Comparison of ENCODE assay signal across 10 mouse cellular contexts in the genomic region with DNA sequence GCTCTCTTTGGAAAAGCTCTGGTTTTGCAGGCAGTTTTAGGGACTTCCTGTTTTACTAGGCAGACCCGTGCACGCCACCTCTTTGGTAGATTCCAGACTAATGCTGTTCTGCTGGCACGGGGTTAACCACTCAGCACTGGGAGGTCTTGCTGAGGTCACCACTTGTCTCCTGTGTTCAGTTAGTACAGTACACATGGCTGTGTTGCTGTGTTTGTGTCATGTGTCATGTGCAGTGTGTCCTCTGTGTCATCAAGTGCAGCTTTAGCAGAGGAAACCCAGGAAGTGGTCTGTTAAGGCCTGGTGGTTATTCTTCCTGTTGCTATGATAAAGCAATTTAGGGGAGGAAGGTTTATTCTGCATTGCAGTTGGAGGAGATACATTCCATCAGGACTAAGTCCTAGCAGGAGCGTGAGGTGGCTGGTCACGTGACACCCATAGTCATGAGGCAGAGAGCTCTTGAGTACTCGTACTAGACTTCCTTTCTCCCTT. TPM values are rescaled to one million over a fixed set of nuclear protein-coding genes. Genes with fewer than 3 reads are reported as not detected.
A peak's percentile ranks its signal among the peaks of the same experiment; 100 is the strongest.
DNase-seq lines count a peak whose midpoint lies in the region; ATAC-seq and TF ChIP-seq lines count a peak whose summit lies in the region.
"Had no signal": no experiment of that assay in that cellular context is flagged by ENCODE, and none has a peak within 500 bp of the region (broad histone marks: within the 10 kb centered on the region; RNA-seq: fewer than 3 reads in every experiment).

No protein-coding gene starts in this region.

- no peak for TF ChIP-seq POLR2A in thymus, adult 2 months (IDR thresholded peaks at IDR 0.05; ENCODE audit: control insufficient read depth, extremely low read depth, insufficient read depth, low read length, poor library complexity)

- H3K4me3 ChIP-seq in intestine, embryonic 16.5 days (ENCODE audit: low read length), result no peak overlapping the region
- H3K4me3 ChIP-seq in intestine, embryonic 15.5 days (replicated peaks), result no peak overlapping the region
- H3K4me3 ChIP-seq in lung, postnatal 0 days (ENCODE audit: low read depth, low read length), result no peak overlapping the region
- H3K4me3 ChIP-seq in thymus, adult 2 months (ENCODE audit: control insufficient read depth, insufficient read depth, low read length), result no peak overlapping the region
- H3K4me3 ChIP-seq in midbrain, embryonic 16.5 days (ENCODE audit: low read depth, low read length), result no peak overlapping the region
- H3K4me3 ChIP-seq: embryonic facial prominence, embryonic 15.5 days had no signal

- peak; percentile 75 for DNase-seq in lung, postnatal 0 days (ENCODE audit: low spot score)
- DNase-seq in thymus, adult 2 months, result peak; percentile 33
- DNase-seq in urinary bladder, adult 18-20 months (ENCODE audit: low spot score in 2 of 2), result no peak
- DNase-seq in spleen, postnatal 4 days (ENCODE audit: low spot score in 2 of 2), result no peak
- DNase-seq: right cerebral cortex, postnatal 4 days had no signal

- no peak for ATAC-seq in intestine, embryonic 16.5 days
- ATAC-seq in intestine, embryonic 15.5 days, result no peak
- ATAC-seq in common myeloid progenitor, adult 5-6 weeks (replicated peaks; ENCODE audit: low read depth, poor library complexity, severe bottlenecking), result peak; percentile 90
- peak; percentile 87 for ATAC-seq in lung, postnatal 0 days
- ATAC-seq in midbrain, embryonic 16.5 days, result no peak

- 62% methylated on average over 6 of the region's 6 CpGs for WGBS in intestine, embryonic 16.5 days
- 52% methylated on average over 6 of the region's 6 CpGs for WGBS in intestine, embryonic 15.5 days
- 32% methylated on average over 6 of the region's 6 CpGs for WGBS in lung, postnatal 0 days
- 10% methylated on average over 6 of the region's 6 CpGs for WGBS in thymus, adult 2 months
- WGBS in midbrain, embryonic 16.5 days, result 82% methylated on average over 6 of the region's 6 CpGs

- H3K9ac ChIP-seq in intestine, embryonic 16.5 days (ENCODE audit: low read depth, low read length), result no peak overlapping the region
- no peak overlapping the region for H3K9ac ChIP-seq in intestine, embryonic 15.5 days
- H3K9ac ChIP-seq in lung, postnatal 0 days (replicated peaks; ENCODE audit: low read depth), result no peak overlapping the region
- no peak overlapping the region for H3K9ac ChIP-seq in midbrain, embryonic 16.5 days (ENCODE audit: low read depth, low read length)
- H3K9ac ChIP-seq: embryonic facial prominence, embryonic 15.5 days had no signal

- TF ChIP-seq EP300 in lung, postnatal 0 days (IDR thresholded peaks at IDR 0.05), result no peak

- H3K4me1 ChIP-seq in intestine, embryonic 16.5 days (ENCODE audit: control insufficient read depth, insufficient read depth, low read length), result peaks cover 3% of the 10 kb centered on the region; the same call in 1 of the 2 replicates
- 0 out of 2 replicates have a peak, but pooled peaks cover 2% of the 10 kb centered on the region for H3K4me1 ChIP-seq in intestine, embryonic 15.5 days (replicated peaks)
- H3K4me1 ChIP-seq in lung, postnatal 0 days (ENCODE audit: insufficient read depth, low read depth, low read length), result no peaks in the 10 kb centered on the region
- H3K4me1 ChIP-seq in thymus, adult 2 months (replicated peaks; ENCODE audit: control insufficient read depth, insufficient read depth, low read length), result peaks cover 27% of the 10 kb centered on the region
- H3K4me1 ChIP-seq in midbrain, embryonic 16.5 days (ENCODE audit: control insufficient read depth, insufficient read depth, low read length), result no peaks in the 10 kb centered on the region
- H3K4me1 ChIP-seq: embryonic facial prominence, embryonic 15.5 days had no signal

- H3K27me3 ChIP-seq in intestine, embryonic 16.5 days (replicated peaks; ENCODE audit: control insufficient read depth, insufficient read depth, low read length), result no peaks in the 10 kb centered on the region
- H3K27me3 ChIP-seq in intestine, embryonic 15.5 days (replicated peaks), result no peaks in the 10 kb centered on the region
- H3K27me3 ChIP-seq in lung, postnatal 0 days (replicated peaks; ENCODE audit: insufficient read depth, low read length), result no peaks in the 10 kb centered on the region
- no peaks in the 10 kb centered on the region for H3K27me3 ChIP-seq in thymus, adult 2 months (ENCODE audit: control insufficient read depth, insufficient read depth, low read length)
- no peaks in the 10 kb centered on the region for H3K27me3 ChIP-seq in midbrain, embryonic 16.5 days (ENCODE audit: control insufficient read depth, insufficient read depth, low read depth, low read length)
- H3K27me3 ChIP-seq: embryonic facial prominence, embryonic 15.5 days had no signal

- no peak overlapping the region for H3K4me2 ChIP-seq in intestine, embryonic 16.5 days (ENCODE audit: low read depth, low read length)
- H3K4me2 ChIP-seq in intestine, embryonic 15.5 days (replicated peaks), result no peak overlapping the region
- H3K4me2 ChIP-seq in lung, postnatal 0 days (replicated peaks; ENCODE audit: low read depth, low read length), result no peak overlapping the region
- H3K4me2 ChIP-seq in midbrain, embryonic 16.5 days (ENCODE audit: low read length), result no peak overlapping the region
- H3K4me2 ChIP-seq: embryonic facial prominence, embryonic 15.5 days had no signal

- TF ChIP-seq CTCF in lung, postnatal 0 days (IDR thresholded peaks at IDR 0.05), result no peak
- TF ChIP-seq CTCF in thymus, adult 2 months (IDR thresholded peaks at IDR 0.05; ENCODE audit: borderline replicate concordance, control insufficient read depth, extremely low read depth, insufficient read depth, low read length, poor library complexity), result no peak

- no peaks in the 10 kb centered on the region for H3K9me3 ChIP-seq in intestine, embryonic 16.5 days (ENCODE audit: control insufficient read depth, low read length)
- no peaks in the 10 kb centered on the region for H3K9me3 ChIP-seq in intestine, embryonic 15.5 days
- no peaks in the 10 kb centered on the region for H3K9me3 ChIP-seq in lung, postnatal 0 days (ENCODE audit: low read length)
- no peaks in the 10 kb centered on the region for H3K9me3 ChIP-seq in midbrain, embryonic 16.5 days (replicated peaks; ENCODE audit: control insufficient read depth, low read length, poor library complexity, severe bottlenecking)
- H3K9me3 ChIP-seq: embryonic facial prominence, embryonic 15.5 days had no signal

- peak overlapping the region; percentile 39 for H3K27ac ChIP-seq in intestine, embryonic 16.5 days (ENCODE audit: low read length)
- no peak overlapping the region for H3K27ac ChIP-seq in intestine, embryonic 15.5 days
- peak overlapping the region; percentile 32; the same call in 1 of the 2 replicates for H3K27ac ChIP-seq in lung, postnatal 0 days (ENCODE audit: low read length)
- H3K27ac ChIP-seq in thymus, adult 2 months (ENCODE audit: control insufficient read depth, insufficient read depth, low read length), result peak overlapping the region; percentile 35
- no peak overlapping the region for H3K27ac ChIP-seq in midbrain, embryonic 16.5 days (ENCODE audit: low read length)
- H3K27ac ChIP-seq: embryonic facial prominence, embryonic 15.5 days had no signal

- no peaks in the 10 kb centered on the region for H3K36me3 ChIP-seq in intestine, embryonic 16.5 days (ENCODE audit: control insufficient read depth, insufficient read depth, low read length)
- H3K36me3 ChIP-seq in intestine, embryonic 15.5 days, result 0 out of 2 replicates have a peak, but pooled peaks cover 2% of the 10 kb centered on the region
- no peaks in the 10 kb centered on the region for H3K36me3 ChIP-seq in lung, postnatal 0 days (ENCODE audit: insufficient read depth, low read length)
- no peaks in the 10 kb centered on the region for H3K36me3 ChIP-seq in thymus, adult 2 months (ENCODE audit: control insufficient read depth, insufficient read depth, low read length)
- H3K36me3 ChIP-seq in midbrain, embryonic 16.5 days (ENCODE audit: control insufficient read depth, insufficient read depth, low read length), result peaks cover 3% of the 10 kb centered on the region

RNA-seq across cellular contexts. Expression of a gene that starts 10.4 kb away (rescaled TPM):
- 10.7 and 11.4 TPM in 2 replicates for polyA plus RNA-seq in intestine, embryonic 16.5 days (2015; fragmentation: Nextera tagmentation; extraction: Ambion mirVana)
- 10.3 and 11.4 TPM in 2 replicates for polyA plus RNA-seq in intestine, embryonic 15.5 days (2015; fragmentation: Nextera tagmentation; extraction: Ambion mirVana)
- total RNA-seq in common myeloid progenitor, adult 5-6 weeks (2017), result 10.8 and 11.8 TPM in 2 replicates
- polyA plus RNA-seq in lung, postnatal 0 days (2015; fragmentation: Nextera tagmentation; extraction: Ambion mirVana), result 4.7 and 5.5 TPM in 2 replicates
- 44.6 and 45.4 TPM in 2 replicates for polyA plus RNA-seq in thymus, adult 2 months (2012; rRNA removed)
- polyA plus RNA-seq in midbrain, embryonic 16.5 days (2015; fragmentation: Nextera tagmentation; extraction: Ambion mirVana), result 50.3 and 57.1 TPM in 2 replicates

RNA-seq across cellular contexts. Expression of a gene that starts 26.4 kb away (rescaled TPM):
- 53.5 and 67.5 TPM in 2 replicates for polyA plus RNA-seq in intestine, embryonic 16.5 days (2015; fragmentation: Nextera tagmentation; extraction: Ambion mirVana)
- 46.8 and 48.0 TPM in 2 replicates for polyA plus RNA-seq in intestine, embryonic 15.5 days (2015; fragmentation: Nextera tagmentation; extraction: Ambion mirVana)
- 4.9 and 11.2 TPM in 2 replicates for total RNA-seq in common myeloid progenitor, adult 5-6 weeks (2017)
- 6.8 and 7.1 TPM in 2 replicates for polyA plus RNA-seq in lung, postnatal 0 days (2015; fragmentation: Nextera tagmentation; extraction: Ambion mirVana)
- polyA plus RNA-seq in thymus, adult 2 months (2012; rRNA removed), result 29.3 and 34.4 TPM in 2 replicates
- polyA plus RNA-seq in midbrain, embryonic 16.5 days (2015; fragmentation: Nextera tagmentation; extraction: Ambion mirVana), result 5.2 and 5.4 TPM in 2 replicates

RNA-seq across cellular contexts. Expression of a gene that starts 26.5 kb away (rescaled TPM):
- 13.3 and 13.5 TPM in 2 replicates for polyA plus RNA-seq in intestine, embryonic 16.5 days (2015; fragmentation: Nextera tagmentation; extraction: Ambion mirVana)
- polyA plus RNA-seq in intestine, embryonic 15.5 days (2015; fragmentation: Nextera tagmentation; extraction: Ambion mirVana), result 11.7 and 12.1 TPM in 2 replicates
- 21.7 and 23.2 TPM in 2 replicates for total RNA-seq in common myeloid progenitor, adult 5-6 weeks (2017)
- polyA plus RNA-seq in lung, postnatal 0 days (2015; fragmentation: Nextera tagmentation; extraction: Ambion mirVana), result 2.8 and 3.1 TPM in 2 replicates
- polyA plus RNA-seq in thymus, adult 2 months (2012; rRNA removed), result 30.2 and 30.8 TPM in 2 replicates
- polyA plus RNA-seq in midbrain, embryonic 16.5 days (2015; fragmentation: Nextera tagmentation; extraction: Ambion mirVana), result 5.2 and 6.4 TPM in 2 replicates

RNA-seq across cellular contexts. Expression of a gene that starts 53.7 kb away (rescaled TPM):
- polyA plus RNA-seq in intestine, embryonic 16.5 days (2015; fragmentation: Nextera tagmentation; extraction: Ambion mirVana), result 95.8 and 101 TPM in 2 replicates
- polyA plus RNA-seq in intestine, embryonic 15.5 days (2015; fragmentation: Nextera tagmentation; extraction: Ambion mirVana), result 82.5 and 84.9 TPM in 2 replicates
- total RNA-seq in common myeloid progenitor, adult 5-6 weeks (2017), result 80.5 and 106 TPM in 2 replicates
- polyA plus RNA-seq in lung, postnatal 0 days (2015; fragmentation: Nextera tagmentation; extraction: Ambion mirVana), result 39.7 and 44.5 TPM in 2 replicates
- 42.5 and 43.9 TPM in 2 replicates for polyA plus RNA-seq in thymus, adult 2 months (2012; rRNA removed)
- polyA plus RNA-seq in midbrain, embryonic 16.5 days (2015; fragmentation: Nextera tagmentation; extraction: Ambion mirVana), result 84.4 and 85.8 TPM in 2 replicates

Comparison
In these comparisons a context has a peak if more than half of its experiments do, and no peak if none do; other contexts are left out.
1. H3K27ac ChIP-seq: peak in intestine, embryonic 16.5 days (single experiment), lung, postnatal 0 days (single experiment) and thymus, adult 2 months (single experiment); none in intestine, embryonic 15.5 days (single experiment) and midbrain, embryonic 16.5 days (single experiment).
2. ATAC-seq: peak in common myeloid progenitor, adult 5-6 weeks (single experiment) and lung, postnatal 0 days (single experiment); none in intestine, embryonic 16.5 days (single experiment), intestine, embryonic 15.5 days (single experiment) and midbrain, embryonic 16.5 days (single experiment).
3. DNase-seq: peak in lung, postnatal 0 days (single experiment) and thymus, adult 2 months (single experiment); none in urinary bladder, adult 18-20 months (0 of 2) and spleen, postnatal 4 days (0 of 2).